Mouse (Mus musculus): Measurements from ENCODE around the gene Gng8.

Gene Gng8

GRCm38 (mm10) chr7:16923283-16924036, 31.9 kb downstream of the Gng8 start:
- no peak for DNase-seq (ENCODE audit: low read depth, low spot score)

GRCm38 (mm10) chr7:16924037-16924834, 32.6 kb downstream of the Gng8 start, which contains the start of gene Calm3:
Gene Calm3 (minus strand): TSS chr7:16924114.
- DNase-seq (ENCODE audit: low read depth, low spot score), result peak; percentile 99

DNA sequence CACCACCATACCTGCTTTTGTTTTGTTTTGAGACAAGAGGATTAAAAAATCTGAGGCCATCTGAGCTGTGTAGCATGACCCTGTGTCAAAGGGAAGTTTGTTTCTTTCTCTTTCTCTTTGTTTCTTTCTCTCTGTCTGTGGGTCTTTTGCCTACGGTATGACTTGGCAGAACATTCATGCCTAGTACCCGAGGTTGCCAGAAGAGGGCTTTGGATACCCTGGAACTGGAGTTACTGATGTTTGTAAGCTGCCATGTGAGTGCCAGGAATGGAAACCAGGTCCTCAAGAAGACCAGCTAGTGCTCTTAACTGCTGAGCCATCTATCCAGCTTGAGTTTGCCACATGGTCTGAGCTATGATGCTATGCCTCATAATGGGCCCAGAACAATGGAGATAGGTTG, 36.8 kb downstream of the Gng8 start:
- no peak for DNase-seq (ENCODE audit: low read depth, low spot score)

GRCm38 (mm10) chr7:16930850-16931249, 39.3 kb downstream of the Gng8 start:
- no peak for DNase-seq (ENCODE audit: low read depth, low spot score)

DNA sequence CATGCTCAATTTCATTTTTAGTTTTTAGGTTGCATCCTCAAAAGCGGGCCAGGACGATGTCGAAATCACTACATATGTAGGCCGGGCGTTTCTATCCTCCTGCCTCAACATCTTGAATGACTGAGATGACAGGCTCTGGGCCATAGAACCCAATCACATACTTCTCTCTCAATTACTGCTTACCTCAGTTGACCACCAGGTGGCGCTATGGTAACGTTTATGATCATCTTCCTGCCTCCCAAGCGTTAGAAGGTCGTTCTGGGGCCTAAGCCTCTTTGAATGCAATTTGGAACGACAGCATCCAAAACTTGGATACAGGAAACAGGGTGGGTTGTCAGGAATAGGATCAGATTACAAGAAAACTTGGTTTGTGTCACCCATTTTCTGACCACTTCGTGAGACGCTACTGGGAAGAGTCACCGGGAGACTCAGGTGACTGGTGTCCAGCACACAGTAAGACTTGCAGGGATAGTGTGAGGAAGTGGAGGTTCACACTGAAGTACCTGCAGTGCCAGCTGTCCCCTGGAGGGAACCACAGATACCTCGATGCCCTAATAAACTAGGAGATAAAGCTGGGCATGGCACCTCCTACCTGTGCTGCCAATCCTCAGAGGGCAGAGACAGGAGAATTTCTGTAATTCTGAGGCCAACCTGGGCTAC, 40.5 kb downstream of the Gng8 start:
- DNase-seq (ENCODE audit: low read depth, low spot score), result no peak

DNA sequence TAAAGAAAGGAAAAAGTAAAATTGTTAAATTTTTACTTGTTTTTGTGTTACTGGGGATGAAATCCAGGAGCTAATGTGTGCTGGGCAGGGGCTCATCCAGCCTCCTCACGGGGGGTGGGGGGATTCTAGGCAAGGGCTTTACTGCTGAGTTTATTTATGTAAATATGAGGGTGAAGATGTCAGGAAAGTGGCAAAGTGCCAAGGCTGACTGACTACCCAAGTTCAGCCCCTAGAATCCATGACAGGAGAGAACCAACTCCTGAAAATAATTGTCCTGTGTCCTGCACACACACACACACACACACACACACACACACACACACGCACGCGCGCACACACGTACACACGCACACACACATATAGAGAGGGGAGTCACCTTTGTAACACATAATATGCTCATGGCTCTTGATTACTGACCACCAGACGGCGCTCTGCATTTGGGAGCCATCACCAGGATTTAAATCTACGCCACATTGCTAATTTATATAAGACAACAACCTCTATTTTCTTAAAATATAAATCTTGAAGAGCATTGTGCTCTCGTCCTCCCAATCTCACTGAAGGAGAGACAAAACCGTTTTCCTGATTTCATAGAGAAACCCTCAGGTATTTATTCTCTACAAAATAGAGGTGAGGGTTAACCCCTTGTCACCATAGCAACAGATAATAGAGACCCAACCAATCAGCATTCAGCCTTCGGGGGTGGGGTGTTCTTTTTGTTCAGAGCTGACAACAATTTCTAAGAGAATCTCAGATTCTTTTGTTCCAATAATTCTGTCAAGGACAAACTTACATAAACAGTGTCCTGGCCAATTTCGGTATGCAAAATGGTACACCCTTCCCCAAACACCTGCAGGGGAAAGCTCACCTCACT, 41.4 kb downstream of the Gng8 start:
- no peak for DNase-seq (ENCODE audit: low read depth, low spot score)

GRCm38 (mm10) chr7:16937312-16937711, 45.7 kb downstream of the Gng8 start:
- DNase-seq (ENCODE audit: low read depth, low spot score), result no peak

DNA sequence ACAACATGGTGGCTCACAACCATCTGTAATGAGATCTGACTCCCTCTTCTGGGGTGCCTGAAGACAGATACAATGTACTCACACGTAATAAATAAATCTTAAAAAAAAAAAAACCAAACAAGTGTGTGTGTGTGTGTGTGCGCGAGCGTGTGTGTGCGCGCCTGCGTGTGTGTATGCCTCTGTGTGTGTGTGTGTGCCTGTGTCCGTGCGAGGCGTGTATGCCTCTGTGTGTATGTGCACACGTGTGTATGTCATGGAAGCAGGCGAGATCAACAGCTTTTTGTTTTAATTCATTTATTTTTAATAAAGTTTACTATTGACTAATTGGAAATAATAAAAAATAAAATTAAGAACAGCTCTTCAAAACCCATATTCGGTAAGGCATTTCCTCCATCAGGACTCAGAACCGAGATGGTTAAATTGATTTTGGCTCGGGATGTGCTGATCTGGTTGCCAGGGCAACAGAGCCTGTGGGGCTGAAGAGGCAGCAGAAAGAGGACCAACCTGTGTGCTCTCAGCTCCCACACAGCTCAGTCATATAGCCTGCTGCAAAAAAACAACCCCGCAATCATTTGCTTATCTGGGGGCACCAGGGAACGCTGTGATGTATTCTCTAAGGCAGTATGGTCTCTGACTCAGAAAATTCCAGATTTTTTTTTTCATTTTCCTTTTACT, 46.7 kb downstream of the Gng8 start:
- no peak for DNase-seq (ENCODE audit: low read depth, low spot score)

- no peak for DNase-seq (ENCODE audit: low read depth, low spot score)
These were observed 48.7 kb downstream of the Gng8 start for GRCm38 (mm10) chr7:16940292-16940691.

GRCm38 (mm10) chr7:16942861-16943260, 51.3 kb downstream of the Gng8 start:
- DNase-seq (ENCODE audit: low read depth, low spot score), result no peak

DNA sequence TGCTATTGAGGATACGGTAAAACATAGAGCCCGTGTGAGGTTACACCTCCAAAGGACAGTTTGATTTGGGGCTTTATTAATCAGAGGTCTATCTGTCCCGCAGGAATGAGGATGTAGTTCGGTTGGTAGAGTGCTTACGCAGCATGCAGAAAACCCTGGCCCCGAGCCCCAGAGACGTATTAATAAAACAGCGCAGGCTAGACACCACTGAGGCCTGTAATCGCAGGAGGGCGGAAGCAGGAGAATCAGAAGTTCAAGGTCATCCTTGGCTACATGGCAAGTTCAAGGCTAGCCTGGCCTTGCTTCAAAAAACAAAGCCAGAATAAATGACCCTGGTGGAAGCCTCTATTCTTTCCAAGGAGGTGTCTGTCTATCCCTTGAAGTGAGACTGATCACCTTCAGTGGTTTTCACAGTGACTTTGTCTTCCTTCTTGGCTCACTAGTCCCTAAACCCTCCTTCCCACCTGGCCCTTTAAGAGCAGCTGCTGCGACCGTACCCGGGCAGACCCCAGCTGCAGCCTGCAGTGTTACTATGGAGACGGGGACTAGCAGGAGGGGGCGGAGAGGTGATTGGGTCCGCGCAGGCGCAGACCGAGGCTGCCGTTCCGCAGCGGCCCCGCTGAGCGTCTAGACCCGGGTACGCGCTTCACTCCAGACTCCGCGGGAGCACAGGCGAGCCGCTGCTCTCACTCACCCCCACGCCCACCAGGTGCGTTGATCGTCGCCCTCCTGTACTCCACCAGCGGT, 52.6 kb downstream of the Gng8 start, which contains the start of gene Pnmal2:
TSS of gene Pnmal2 (plus strand) at position 622 of the 747 bp plus-strand sequence.
- peak; percentile 87 for DNase-seq (ENCODE audit: low read depth, low spot score)

DNA sequence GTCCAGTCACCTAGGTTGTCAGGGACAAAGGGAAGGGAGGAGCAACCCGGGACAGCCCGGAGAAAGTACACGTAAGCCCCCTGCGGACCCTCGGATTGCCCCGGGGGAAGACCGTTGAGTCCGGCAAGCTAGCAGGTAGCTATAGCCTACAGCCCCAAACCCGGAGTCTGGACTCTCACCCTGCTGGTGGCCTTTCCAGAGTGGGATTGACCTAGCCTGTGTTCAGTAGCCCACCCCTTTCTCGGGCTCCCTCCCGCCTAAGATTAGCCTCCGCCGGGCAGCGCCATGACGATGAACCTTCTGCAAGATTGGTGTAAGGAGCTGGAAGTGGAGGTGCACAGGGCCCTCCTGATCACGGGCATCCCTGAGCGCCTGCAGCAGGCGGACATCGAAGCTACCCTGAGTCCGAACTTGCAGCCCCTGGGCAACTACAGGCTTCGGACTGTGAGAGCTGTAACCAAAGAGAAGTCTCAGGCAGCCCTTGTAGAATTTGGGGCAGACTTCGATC, 53.3 kb downstream of the Gng8 start:
- DNase-seq (ENCODE audit: low read depth, low spot score), result no peak

Measured in brain, embryonic 18.5 days (tissue).